Mouse (Mus musculus): ENCODE data around the gene Cab39.

- no peak for TF ChIP-seq POLR2A (IDR thresholded peaks at IDR 0.05; ENCODE audit: control insufficient read depth, extremely low read depth, insufficient read depth, low read length, poor library complexity)
- no peak for TF ChIP-seq CTCF (IDR thresholded peaks at IDR 0.05; ENCODE audit: borderline replicate concordance, control insufficient read depth, extremely low read depth, insufficient read depth, low read length, poor library complexity)
These were observed 103.8 kb downstream of the Cab39 start for GRCm38 (mm10) chr1:85896781-85897700.
